Mouse (Mus musculus): ENCODE data around the gene A1cf.

- no peak for TF ChIP-seq CTCF (IDR thresholded peaks at IDR 0.05; ENCODE audit: borderline replicate concordance, insufficient read depth, low read depth, low read length)
- no peak for TF ChIP-seq POLR2A (IDR thresholded peaks at IDR 0.05; ENCODE audit: borderline replicate concordance, insufficient read depth, low read length)
Observed at GRCm38 (mm10) chr19:31891001-31891893, 22.7 kb downstream of the A1cf start.

Measured in cerebellum, adult 2 months (tissue).